7 mouse cellular contexts compared by ENCODE assay signal in genomic region chr14:74640819-74641381, GRCm38 (mm10). TPM values are rescaled to one million over a fixed set of nuclear protein-coding genes. Genes with fewer than 3 reads are reported as not detected.
A peak's percentile ranks its signal among the peaks of the same experiment; 100 is the strongest.
DNase-seq lines count a peak whose midpoint lies in the region; ATAC-seq lines count a peak whose summit lies in the region.

TSS of gene Htr2a (plus strand) at chr14:74640840.

- H3K27ac ChIP-seq in heart, embryonic 13.5 days (replicated peaks) = no peak within 1 kb of the TSS
- H3K27ac ChIP-seq in limb, embryonic 11.5 days (replicated peaks; ENCODE audit: low read depth, low read length) = no peak within 1 kb of the TSS

- WGBS in heart, embryonic 13.5 days = 2% methylated on average over 20 of the region's 20 CpGs
- 2% methylated on average over 20 of the region's 20 CpGs for WGBS in limb, embryonic 11.5 days

- H3K36me3 ChIP-seq in heart, embryonic 13.5 days = no peaks in the 10 kb centered on the region
- no peaks in the 10 kb centered on the region for H3K36me3 ChIP-seq in limb, embryonic 11.5 days (ENCODE audit: control insufficient read depth, insufficient read depth, low read length)

- peak within 1 kb of the TSS; percentile 60 for H3K4me3 ChIP-seq in heart, embryonic 13.5 days
- H3K4me3 ChIP-seq in limb, embryonic 11.5 days (ENCODE audit: low read depth, low read length) = peak within 1 kb of the TSS; percentile 5

- no peaks in the 10 kb centered on the region for H3K9me3 ChIP-seq in heart, embryonic 13.5 days
- no peaks in the 10 kb centered on the region for H3K9me3 ChIP-seq in limb, embryonic 11.5 days (ENCODE audit: control insufficient read depth, low read length)

- peak; percentile 5 for DNase-seq in ovary, postnatal 10 days (ENCODE audit: low spot score)
- no peak for DNase-seq in ovary, postnatal 14 days (ENCODE audit: low spot score)
- DNase-seq in embryo, embryonic 11 days = peak; percentile 61
- peak; percentile 49 for DNase-seq in limb, embryonic 11.5 days (ENCODE audit: low spot score)
- DNase-seq in neural tube, embryonic 10.5 days (ENCODE audit: extremely low spot score, low spot score) = peak; percentile 60
- no peak for DNase-seq in thymus, postnatal 14 days

- H3K9ac ChIP-seq in heart, embryonic 13.5 days = peak within 1 kb of the TSS; percentile 77
- no peak within 1 kb of the TSS for H3K9ac ChIP-seq in limb, embryonic 11.5 days (ENCODE audit: low read length)

- peaks cover 10% of the 10 kb centered on the region for H3K27me3 ChIP-seq in heart, embryonic 13.5 days (replicated peaks)
- peaks cover 10% of the 10 kb centered on the region for H3K27me3 ChIP-seq in limb, embryonic 11.5 days (ENCODE audit: control insufficient read depth, insufficient read depth, low read length)

- peak within 1 kb of the TSS; percentile 89 for H3K4me2 ChIP-seq in heart, embryonic 13.5 days
- H3K4me2 ChIP-seq in limb, embryonic 11.5 days (ENCODE audit: low read depth, severe bottlenecking) = peak within 1 kb of the TSS; percentile 49

- peaks cover 18% of the 10 kb centered on the region for H3K4me1 ChIP-seq in heart, embryonic 13.5 days
- no peaks in the 10 kb centered on the region for H3K4me1 ChIP-seq in limb, embryonic 11.5 days (ENCODE audit: control insufficient read depth, insufficient read depth, low read length)

- no peak for ATAC-seq in heart, embryonic 13.5 days (ENCODE audit: extremely low read depth, insufficient number of reproducible peaks, low FRiP score, low TSS enrichment)
- no peak for ATAC-seq in limb, embryonic 11.5 days (ENCODE audit: insufficient number of reproducible peaks, low FRiP score, low TSS enrichment, low read depth)

RNA-seq across cellular contexts. Expression of gene Htr2a, which starts in this region (rescaled TPM):
- polyA plus RNA-seq in heart, embryonic 13.5 days (2015; fragmentation: Nextera tagmentation; extraction: Ambion mirVana) = 0.72 and 0.87 TPM in 2 replicates
- 0.06 and 0.29 TPM in 2 replicates for polyA plus RNA-seq in limb, embryonic 11.5 days (2014; fragmentation: Nextera tagmentation; extraction: Ambion mirVana)

Comparison
In these comparisons a context has a peak if more than half of its experiments do, and no peak if none do; other contexts are left out.
1. DNase-seq: peak in ovary, postnatal 10 days (single experiment), embryo, embryonic 11 days (single experiment) and neural tube, embryonic 10.5 days (single experiment); none in ovary, postnatal 14 days (single experiment) and thymus, postnatal 14 days (single experiment).
2. Peak in DNase-seq, H3K4me3 ChIP-seq and H3K4me2 ChIP-seq in limb, embryonic 11.5 days; RNA of the gene not detected or under 1 TPM.